Mouse (Mus musculus) lung, adult 2 months (tissue): Measurements from ENCODE around the gene Cemip2. TPM values are rescaled to one million over a fixed set of nuclear protein-coding genes. Genes with fewer than 3 reads are reported as not detected.
A peak's percentile ranks its signal among the peaks of the same experiment; 100 is the strongest.

Experiments used
- DNase-seq: peaks from one replicate; pipeline ENCODE4 v3.0.0; 2022
- H3K4me1 ChIP-seq: fragments of 200-500 bp; 2 replicates; pipeline ENCODE4 v1.6.1; 2011; ENCODE audit warnings: low read length; ENCODE audit not compliant: control insufficient read depth, insufficient read depth
- H3K4me3 ChIP-seq: fragments of 200-500 bp; replicated peaks from 2 replicates; pipeline ENCODE3; 2011; ENCODE audit warnings: low read depth, mild to moderate bottlenecking, control low read depth, low read length; ENCODE audit errors: extremely low read depth
- CTCF ChIP-seq: fragments of 200-500 bp; IDR thresholded peaks from 2 replicates; pipeline ENCODE4 v1.5.1; 2011; ENCODE audit warnings: mild to moderate bottlenecking, low read length, control low read depth; ENCODE audit not compliant: insufficient read depth
- POLR2A ChIP-seq: fragments of 200-500 bp; IDR thresholded peaks from 2 replicates; pipeline ENCODE4 v1.6.1; 2011; ENCODE audit warnings: low read depth, mild to moderate bottlenecking, control low read depth, low read length, borderline replicate concordance; ENCODE audit errors: extremely low read depth
- WGBS: fragments of 180-500 bp; shearing (Covaris S2); methylation state at CpG from one replicate; pipeline ENCODE4 v1.1.7; 2018; 5-methylcytosine and 5-hydroxymethylcytosine counted together
- polyA plus RNA-seq: library from polyadenylated mRNA; depleted of rRNA; stranded (reverse); fragments of >200 nt; gene quantifications from 2 replicates; pipeline ENCODE4 v1.2.3, GENCODE M21; 2012

Cemip2 gene
- polyA plus RNA-seq, 1 experiment: 33.8 TPM

GRCm38 (mm10) chr19:21776671-21777070, 1.5 kb upstream of the Cemip2 start:
- no peak overlapping the region for H3K4me3 ChIP-seq
- TF ChIP-seq CTCF: no peak
- TF ChIP-seq POLR2A: no peak

GRCm38 (mm10) chr19:21777171-21777731, 891 bp upstream of the Cemip2 start:
- peak; percentile 50 for DNase-seq
- peak; percentile 53; the same call in 1 of the 2 replicates for TF ChIP-seq POLR2A
- TF ChIP-seq CTCF: peak; percentile 46
- 15% methylated on average over 20 of the region's 20 CpGs for WGBS

More at GRCm38 (mm10) chr19:21776671-21777070, 1.5 kb upstream of the Cemip2 start:
- WGBS: 65% methylated on average over 3 of the region's 3 CpGs
- DNase-seq: no peak
- H3K4me1 ChIP-seq: peaks cover 6% of the 10 kb centered on the region

GRCm38 (mm10) chr19:21779106-21779505, 964 bp downstream of the Cemip2 start:
- H3K4me3 ChIP-seq: peak overlapping the region; percentile 96
- peaks cover 10% of the 10 kb centered on the region for H3K4me1 ChIP-seq
- no peak for DNase-seq
- whole genome bisulfite sequencing: 3% methylated on average over 11 of the region's 11 CpGs
- no peak for TF ChIP-seq CTCF

More at GRCm38 (mm10) chr19:21777171-21777731, 891 bp upstream of the Cemip2 start:
- H3K4me3 ChIP-seq: peak overlapping the region; percentile 15
- peaks cover 6% of the 10 kb centered on the region for H3K4me1 ChIP-seq

GRCm38 (mm10) chr19:21780663-21781062, 2.5 kb downstream of the Cemip2 start:
- no peak for TF ChIP-seq CTCF
- TF ChIP-seq POLR2A: peak; percentile 47; the same call in 1 of the 2 replicates
- no peak for DNase-seq
- 37% methylated on average over 8 of the region's 8 CpGs for WGBS
- H3K4me3 ChIP-seq: peak overlapping the region; percentile 96
- H3K4me1 ChIP-seq: peaks cover 14% of the 10 kb centered on the region

- Histone ChIP-seq H3K4me3 (peak overlapping the region; percentile 96), H3K4me1 (peaks cover 14% of the 10 kb centered on the region)
- 58% methylated on average over 7 of the region's 7 CpGs for WGBS
- DNase-seq: no peak
- TF ChIP-seq CTCF: no peak
These were observed 3.1 kb downstream of the Cemip2 start for GRCm38 (mm10) chr19:21781066-21781786.

GRCm38 (mm10) chr19:21781787-21782432, 3.8 kb downstream of the Cemip2 start:
- 60% methylated on average over 12 of the region's 12 CpGs for WGBS
- H3K4me3 ChIP-seq: peak overlapping the region; percentile 45
- no peak for DNase-seq
- TF ChIP-seq CTCF: no peak
- TF ChIP-seq POLR2A: no peak
- peaks cover 14% of the 10 kb centered on the region for H3K4me1 ChIP-seq

- DNase-seq: no peak
- WGBS: 51% methylated on average over 3 of the region's 3 CpGs
- TF ChIP-seq POLR2A (no peak), CTCF (no peak)
These were observed 5.6 kb downstream of the Cemip2 start for GRCm38 (mm10) chr19:21783717-21784116.

GRCm38 (mm10) chr19:21784331-21785131, 6.4 kb downstream of the Cemip2 start:
- no peak for DNase-seq
- Histone ChIP-seq H3K4me1 (peaks cover 10% of the 10 kb centered on the region), H3K4me3 (peak overlapping the region; percentile 30)
- 0 out of 2 replicates have a peak, but pooled peaks have one; percentile 8 for TF ChIP-seq POLR2A
- TF ChIP-seq CTCF: no peak
- WGBS: 53% methylated on average over 8 of the region's 8 CpGs

More at GRCm38 (mm10) chr19:21783717-21784116, 5.6 kb downstream of the Cemip2 start:
- peaks cover 10% of the 10 kb centered on the region for H3K4me1 ChIP-seq
- no peak overlapping the region for H3K4me3 ChIP-seq

- TF ChIP-seq POLR2A (no peak), CTCF (no peak)
- WGBS: 24% methylated on average over 3 of the region's 3 CpGs
- DNase-seq: no peak
- peaks cover 14% of the 10 kb centered on the region for H3K4me1 ChIP-seq
- H3K4me3 ChIP-seq: no peak overlapping the region
These were observed 7.0 kb downstream of the Cemip2 start for GRCm38 (mm10) chr19:21785132-21785528.
